In genomic region chr12:84288461-84288860, GRCm38 (mm10) we compare ENCODE assay signal across 8 mouse cellular contexts. TPM values are rescaled to one million over a fixed set of nuclear protein-coding genes. Genes with fewer than 3 reads are reported as not detected.
A peak's percentile ranks its signal among the peaks of the same experiment; 100 is the strongest.
DNase-seq lines count a peak whose midpoint lies in the region; ATAC-seq and TF ChIP-seq lines count a peak whose summit lies in the region.

No protein-coding gene starts in this region.

- 55% methylated on average over 3 of the region's 3 CpGs for WGBS in forebrain, postnatal 0 days
- 55% methylated on average over 3 of the region's 3 CpGs for WGBS in forebrain, embryonic 15.5 days
- WGBS in kidney, postnatal 0 days, result 71% methylated on average over 3 of the region's 3 CpGs

- no peak overlapping the region for H3K27ac ChIP-seq in forebrain, postnatal 0 days (ENCODE audit: low read depth, low read length)
- H3K27ac ChIP-seq in forebrain, embryonic 15.5 days (replicated peaks), result no peak overlapping the region
- no peak overlapping the region for H3K27ac ChIP-seq in kidney, postnatal 0 days

- peak; percentile 44 for TF ChIP-seq CTCF in forebrain, postnatal 0 days (IDR thresholded peaks at IDR 0.05; ENCODE audit: low read depth)
- TF ChIP-seq CTCF in kidney, postnatal 0 days (IDR thresholded peaks at IDR 0.05; ENCODE audit: low read depth), result peak; percentile 68

- no peak overlapping the region for H3K9ac ChIP-seq in forebrain, postnatal 0 days
- H3K9ac ChIP-seq in forebrain, embryonic 15.5 days (replicated peaks), result no peak overlapping the region
- H3K9ac ChIP-seq in kidney, postnatal 0 days (ENCODE audit: low read depth, low read length), result no peak overlapping the region

- ATAC-seq in forebrain, postnatal 0 days, result no peak
- no peak for ATAC-seq in forebrain, embryonic 15.5 days (replicated peaks)
- no peak for ATAC-seq in kidney, postnatal 0 days (replicated peaks; ENCODE audit: low FRiP score, low read depth)
- no peak for ATAC-seq in activated CD4-positive, CD25-positive, alpha-beta regulatory T cell, adult 4 months

- H3K36me3 ChIP-seq in forebrain, postnatal 0 days (ENCODE audit: insufficient read depth), result no peaks in the 10 kb centered on the region; the same call in 1 of the 2 replicates
- H3K36me3 ChIP-seq in forebrain, embryonic 15.5 days, result no peaks in the 10 kb centered on the region
- H3K36me3 ChIP-seq in kidney, postnatal 0 days (ENCODE audit: insufficient read depth, low read length), result 0 out of 2 replicates have a peak, but pooled peaks cover under 1% of the 10 kb centered on the region

- H3K4me3 ChIP-seq in forebrain, postnatal 0 days (ENCODE audit: low read depth, low read length), result no peak overlapping the region
- H3K4me3 ChIP-seq in forebrain, embryonic 15.5 days, result no peak overlapping the region
- no peak overlapping the region for H3K4me3 ChIP-seq in kidney, postnatal 0 days (replicated peaks; ENCODE audit: low read depth, low read length)

- no peaks in the 10 kb centered on the region for H3K27me3 ChIP-seq in forebrain, postnatal 0 days (ENCODE audit: insufficient read depth, low read length)
- H3K27me3 ChIP-seq in forebrain, embryonic 15.5 days, result no peaks in the 10 kb centered on the region
- H3K27me3 ChIP-seq in kidney, postnatal 0 days (ENCODE audit: insufficient read depth, low read length), result no peaks in the 10 kb centered on the region

- no peak overlapping the region for H3K4me2 ChIP-seq in forebrain, postnatal 0 days (ENCODE audit: low read depth)
- H3K4me2 ChIP-seq in forebrain, embryonic 15.5 days (replicated peaks), result no peak overlapping the region
- no peak overlapping the region for H3K4me2 ChIP-seq in kidney, postnatal 0 days (ENCODE audit: low read length)

- no peaks in the 10 kb centered on the region for H3K9me3 ChIP-seq in forebrain, postnatal 0 days (ENCODE audit: low read length)
- H3K9me3 ChIP-seq in forebrain, embryonic 15.5 days, result no peaks in the 10 kb centered on the region
- no peaks in the 10 kb centered on the region for H3K9me3 ChIP-seq in kidney, postnatal 0 days (replicated peaks; ENCODE audit: low read length)

- DNase-seq in forebrain, postnatal 0 days, result no peak
- peak; percentile 16 for DNase-seq in right cerebral cortex, postnatal 4 days
- no peak for DNase-seq in right cerebral cortex, postnatal 36 days (ENCODE audit: low spot score in 2 of 2)
- peak; percentile 18 to 50 for DNase-seq in cerebellum, postnatal 14 days
- peak; percentile 42 for DNase-seq in kidney, postnatal 0 days (ENCODE audit: low spot score)
- peak; percentile 48 for DNase-seq in naive thymus-derived CD4-positive, alpha-beta T cell, adult 2 months (ENCODE audit: low read depth)

- H3K4me1 ChIP-seq in forebrain, postnatal 0 days (ENCODE audit: insufficient read depth), result no peaks in the 10 kb centered on the region; the same call in 1 of the 2 replicates
- H3K4me1 ChIP-seq in forebrain, embryonic 15.5 days, result peaks cover 11% of the 10 kb centered on the region
- 0 out of 2 replicates have a peak, but pooled peaks cover 4% of the 10 kb centered on the region for H3K4me1 ChIP-seq in kidney, postnatal 0 days (replicated peaks; ENCODE audit: insufficient read depth, low read length)

RNA-seq across cellular contexts. Expression of gene Ptgr2, which starts 3.4 kb away (rescaled TPM):
- 14.5 and 18.7 TPM in 2 replicates for total RNA-seq in forebrain, postnatal 0 days (2014; rRNA removed)
- 11.0 and 17.3 TPM in 2 replicates for polyA plus RNA-seq in forebrain, postnatal 0 days (2015; fragmentation: Nextera tagmentation; extraction: Ambion mirVana)
- polyA plus RNA-seq in forebrain, embryonic 15.5 days (2015; fragmentation: Nextera tagmentation; extraction: Ambion mirVana), result 12.0 and 13.4 TPM in 2 replicates
- 45.6 and 51.3 TPM in 2 replicates for polyA plus RNA-seq in kidney, postnatal 0 days (2015; fragmentation: Nextera tagmentation; extraction: Ambion mirVana)
- 10 to 100 TPM; 41.0 to 42.5 TPM for polyA plus RNA-seq in activated CD4-positive, CD25-positive, alpha-beta regulatory T cell, adult 4 months (2017; shearing (Covaris generic))

RNA-seq across cellular contexts. Expression of gene Zfp410, which starts 28.2 kb away (rescaled TPM):
- total RNA-seq in forebrain, postnatal 0 days (2014; rRNA removed), result 73.2 and 88.7 TPM in 2 replicates
- polyA plus RNA-seq in forebrain, postnatal 0 days (2015; fragmentation: Nextera tagmentation; extraction: Ambion mirVana), result 48.7 and 52.2 TPM in 2 replicates
- 92.8 and 96.0 TPM in 2 replicates for polyA plus RNA-seq in forebrain, embryonic 15.5 days (2015; fragmentation: Nextera tagmentation; extraction: Ambion mirVana)
- 53.8 and 64.6 TPM in 2 replicates for polyA plus RNA-seq in kidney, postnatal 0 days (2015; fragmentation: Nextera tagmentation; extraction: Ambion mirVana)
- polyA plus RNA-seq in activated CD4-positive, CD25-positive, alpha-beta regulatory T cell, adult 4 months (2017; shearing (Covaris generic)), result 10 to 100 TPM; 41.1 to 54.8 TPM

Comparison
In these comparisons a context has a peak if more than half of its experiments do, and no peak if none do; other contexts are left out.
1. DNase-seq: peak in right cerebral cortex, postnatal 4 days (single experiment), cerebellum, postnatal 14 days (2 of 2), kidney, postnatal 0 days (single experiment) and naive thymus-derived CD4-positive, alpha-beta T cell, adult 2 months (single experiment); none in forebrain, postnatal 0 days (single experiment) and right cerebral cortex, postnatal 36 days (0 of 2).